Mouse (Mus musculus) stomach, embryonic 16.5 days (tissue): ENCODE measurements around the gene Kcnk4. TPM values are rescaled to one million over a fixed set of nuclear protein-coding genes. Genes with fewer than 3 reads are reported as not detected.
A peak's percentile ranks its signal among the peaks of the same experiment; 100 is the strongest.

Experiments
- ATAC-seq: fragments of 200-750 bp; cut with Nextera tagmentation; 2 replicates; pipeline ENCODE4 v1.8.0; 2017; ENCODE audit warnings: moderate number of reproducible peaks, moderate TSS enrichment; ENCODE audit not compliant: insufficient read depth, low FRiP score
- H3K27ac ChIP-seq: fragments of 300-500 bp; sonication (generic); 2 replicates; pipeline ENCODE4 v1.5.1; 2014; ENCODE audit warnings: low read length
- H3K27me3 ChIP-seq: fragments of 300-500 bp; sonication (generic); 2 replicates; pipeline ENCODE4 v1.6.1; 2014; ENCODE audit warnings: low read length, control low read depth, mixed read lengths; ENCODE audit not compliant: control insufficient read depth, insufficient read depth
- H3K36me3 ChIP-seq: fragments of 300-500 bp; sonication (generic); 2 replicates; pipeline ENCODE4 v1.6.1; 2014; ENCODE audit warnings: low read length; ENCODE audit not compliant: control insufficient read depth, insufficient read depth
- H3K4me1 ChIP-seq: fragments of 300-500 bp; sonication (generic); 2 replicates; pipeline ENCODE4 v1.6.1; 2014; ENCODE audit warnings: low read length, control low read depth, mixed read lengths; ENCODE audit not compliant: control insufficient read depth, insufficient read depth
- H3K4me2 ChIP-seq: fragments of 300-500 bp; sonication (generic); 2 replicates; pipeline ENCODE4 v1.6.1; 2014; ENCODE audit warnings: low read depth, low read length, mixed read lengths
- H3K4me3 ChIP-seq: fragments of 300-500 bp; sonication (generic); replicated peaks from 2 replicates; pipeline ENCODE4 v1.5.1; 2014; ENCODE audit warnings: mild to moderate bottlenecking, low read length
- H3K9ac ChIP-seq: fragments of 300-500 bp; sonication (generic); 2 replicates; pipeline ENCODE4 v1.6.1; 2014; ENCODE audit warnings: low read length
- H3K9me3 ChIP-seq: fragments of 300-500 bp; sonication (generic); replicated peaks from 2 replicates; pipeline ENCODE4 v1.6.1; 2016; ENCODE audit warnings: low read length, control low read depth; ENCODE audit not compliant: control insufficient read depth
- WGBS: fragments of 180-500 bp; shearing (Covaris S2); extraction: QIAGEN DNeasy Blood & Tissue Kit; methylation state at CpG from one replicate; pipeline ENCODE4 v1.1.7; 2014; 5-methylcytosine and 5-hydroxymethylcytosine counted together
- polyA plus RNA-seq: library from polyadenylated mRNA; unstranded; fragments of >200 nt; fragmentation: Nextera tagmentation; extraction: Ambion mirVana; gene quantifications from 2 replicates; pipeline ENCODE4 v1.2.1, GENCODE M21; 2015

The Kcnk4 gene
- polyA plus RNA-seq, result 0.68 and 0.79 TPM in 2 replicates

- ATAC-seq, result no peak
- Histone ChIP-seq H3K27me3 (peaks cover 38% of the 10 kb centered on the region), H3K4me3 (peak within 1 kb of the TSS; percentile 42), H3K9me3 (no peaks in the 10 kb centered on the region), H3K4me1 (peaks cover 11% of the 10 kb centered on the region), H3K9ac (peak within 1 kb of the TSS; percentile 71), H3K4me2 (peak within 1 kb of the TSS; percentile 90), H3K36me3 (no peaks in the 10 kb centered on the region), H3K27ac (no peak within 1 kb of the TSS)
- 11% methylated on average over 23 of the region's 23 CpGs for WGBS
Measured at GRCm38 (mm10) chr19:6934195-6934977, at the start of gene Kcnk4. Kcnk4 (minus strand) TSS chr19:6934515.

GRCm38 (mm10) chr19:6983621-6984020 is 49.3 kb upstream of the Kcnk4 start:
- no peak for ATAC-seq
- 93% methylated on average over 5 of the region's 5 CpGs for WGBS
- H3K27ac ChIP-seq, result no peak overlapping the region
- no peak overlapping the region for H3K4me3 ChIP-seq
- H3K9ac ChIP-seq, result no peak overlapping the region
- H3K4me2 ChIP-seq, result no peak overlapping the region
- peaks cover 11% of the 10 kb centered on the region for H3K36me3 ChIP-seq
- peaks cover 33% of the 10 kb centered on the region for H3K4me1 ChIP-seq
- no peaks in the 10 kb centered on the region for H3K27me3 ChIP-seq
- H3K9me3 ChIP-seq, result no peaks in the 10 kb centered on the region

- H3K36me3 ChIP-seq, result peaks cover 11% of the 10 kb centered on the region
- H3K4me1 ChIP-seq, result peaks cover 39% of the 10 kb centered on the region
- peak overlapping the region; percentile 89; the same call in 1 of the 2 replicates for H3K4me2 ChIP-seq
- H3K4me3 ChIP-seq, result peak overlapping the region; percentile 68; the same call in 1 of the 2 replicates
- no peak overlapping the region for H3K9ac ChIP-seq
- WGBS, result 84% methylated on average over 4 of the region's 4 CpGs
- no peaks in the 10 kb centered on the region for H3K27me3 ChIP-seq
- no peak for ATAC-seq
- H3K9me3 ChIP-seq, result no peaks in the 10 kb centered on the region
- H3K27ac ChIP-seq, result no peak overlapping the region
Measured at GRCm38 (mm10) chr19:6981465-6981864, 47.1 kb upstream of the Kcnk4 start.

GRCm38 (mm10) chr19:6980381-6981093 is 46.2 kb upstream of the Kcnk4 start, which contains the start of gene Fkbp2:
Fkbp2 (minus strand) TSS chr19:6980501.
- H3K9me3 ChIP-seq, result no peaks in the 10 kb centered on the region
- H3K4me2 ChIP-seq, result peak within 1 kb of the TSS; percentile 89
- peaks cover 38% of the 10 kb centered on the region for H3K4me1 ChIP-seq
- no peaks in the 10 kb centered on the region for H3K27me3 ChIP-seq
- peak within 1 kb of the TSS; percentile 90 for H3K27ac ChIP-seq
- ATAC-seq, result peak; percentile 90
- peak within 1 kb of the TSS; percentile 68 for H3K4me3 ChIP-seq
- WGBS, result under 1% methylated on average over 38 of the region's 38 CpGs
- H3K36me3 ChIP-seq, result peaks cover 9% of the 10 kb centered on the region
- H3K9ac ChIP-seq, result peak within 1 kb of the TSS; percentile 94

- WGBS, result under 1% methylated on average over 58 of the region's 59 CpGs
- H3K4me3 ChIP-seq, result peak overlapping the region; percentile 68
- peak; percentile 93 for ATAC-seq
- H3K9me3 ChIP-seq, result no peaks in the 10 kb centered on the region
- peak overlapping the region; percentile 94 for H3K9ac ChIP-seq
- H3K27me3 ChIP-seq, result no peaks in the 10 kb centered on the region
- peak overlapping the region; percentile 90 for H3K27ac ChIP-seq
- peaks cover 38% of the 10 kb centered on the region for H3K4me1 ChIP-seq
- H3K4me2 ChIP-seq, result peak overlapping the region; percentile 89
- H3K36me3 ChIP-seq, result 0 out of 2 replicates have a peak, but pooled peaks cover 1% of the 10 kb centered on the region
Measured at GRCm38 (mm10) chr19:6979486-6980380, 45.4 kb upstream of the Kcnk4 start.

GRCm38 (mm10) chr19:6979001-6979479 is 44.7 kb upstream of the Kcnk4 start:
- peak overlapping the region; percentile 89 for H3K4me2 ChIP-seq
- H3K9ac ChIP-seq, result peak overlapping the region; percentile 84
- peak overlapping the region; percentile 68 for H3K4me3 ChIP-seq
- no peaks in the 10 kb centered on the region for H3K9me3 ChIP-seq
- no peaks in the 10 kb centered on the region for H3K36me3 ChIP-seq
- no peaks in the 10 kb centered on the region for H3K27me3 ChIP-seq
- 4% methylated on average over 11 of the region's 11 CpGs for WGBS
- peaks cover 39% of the 10 kb centered on the region for H3K4me1 ChIP-seq
- peak overlapping the region; percentile 84 for H3K27ac ChIP-seq
- ATAC-seq, result no peak

- H3K27me3 ChIP-seq, result no peaks in the 10 kb centered on the region
- WGBS, result 32% methylated on average over 3 of the region's 3 CpGs
- H3K36me3 ChIP-seq, result no peaks in the 10 kb centered on the region
- peak overlapping the region; percentile 68 for H3K4me3 ChIP-seq
- peaks cover 43% of the 10 kb centered on the region for H3K4me1 ChIP-seq
- no peak for ATAC-seq
- H3K4me2 ChIP-seq, result peak overlapping the region; percentile 89
- H3K9ac ChIP-seq, result peak overlapping the region; percentile 84
- H3K27ac ChIP-seq, result peak overlapping the region; percentile 84
- H3K9me3 ChIP-seq, result no peaks in the 10 kb centered on the region
Measured at GRCm38 (mm10) chr19:6978639-6978974, 44.3 kb upstream of the Kcnk4 start.

- H3K4me1 ChIP-seq, result peaks cover 44% of the 10 kb centered on the region
- no peaks in the 10 kb centered on the region for H3K9me3 ChIP-seq
- 73% methylated on average over 13 of the region's 13 CpGs for WGBS
- no peaks in the 10 kb centered on the region for H3K27me3 ChIP-seq
- ATAC-seq, result no peak
- no peaks in the 10 kb centered on the region for H3K36me3 ChIP-seq
- H3K4me2 ChIP-seq, result peak overlapping the region; percentile 89; the same call in 1 of the 2 replicates
- H3K27ac ChIP-seq, result peak overlapping the region; percentile 84
- H3K9ac ChIP-seq, result peak overlapping the region; percentile 84
- H3K4me3 ChIP-seq, result peak overlapping the region; percentile 68
Measured at GRCm38 (mm10) chr19:6977759-6978638, 43.7 kb upstream of the Kcnk4 start.
